In the genomic region with DNA sequence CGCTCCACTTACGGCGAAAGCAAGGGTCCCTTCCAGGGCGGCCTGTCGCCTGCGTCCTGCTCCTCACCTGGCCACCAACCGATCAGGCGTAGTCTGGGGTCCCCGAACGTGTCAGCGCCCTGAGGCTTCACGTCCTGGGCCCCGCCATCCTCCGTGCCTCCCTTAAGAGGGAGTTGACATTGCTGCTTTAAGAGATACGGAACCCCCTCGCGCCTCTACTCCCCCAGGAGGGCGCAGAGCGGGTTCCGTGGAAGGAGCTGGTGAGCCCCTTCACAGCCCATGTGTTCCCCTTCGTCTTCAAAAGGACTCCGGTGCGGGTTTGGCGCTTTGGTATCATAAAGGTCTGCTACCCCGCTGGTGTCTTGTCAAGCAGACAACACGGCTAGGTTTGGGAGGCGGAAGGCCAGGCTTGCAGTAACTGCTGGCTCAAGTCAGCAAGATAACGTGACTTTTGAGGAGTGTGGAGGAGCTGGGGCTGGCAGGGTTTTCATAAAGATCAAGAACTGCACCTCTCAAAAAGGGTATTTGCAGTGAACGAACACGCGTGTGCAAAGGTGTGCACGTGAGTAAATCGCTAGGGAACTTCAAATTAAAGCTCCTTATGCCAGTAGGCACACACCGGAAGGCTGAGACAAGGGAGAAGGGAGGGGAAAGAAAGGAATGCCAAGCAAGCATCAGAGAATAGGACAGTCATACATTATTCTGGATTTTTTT, we compare ENCODE assay signal across 8 mouse cellular contexts. TPM values are rescaled to one million over a fixed set of nuclear protein-coding genes. Genes with fewer than 3 reads are reported as not detected.
DNase-seq lines count a peak whose midpoint lies in the region; ATAC-seq and TF ChIP-seq lines count a peak whose summit lies in the region.

No protein-coding gene starts in this region.

- H3K27me3 ChIP-seq in CH12.LX (replicated peaks) = no peaks in the 10 kb centered on the region
- H3K27me3 ChIP-seq in heart, adult 2 months (ENCODE audit: control insufficient read depth, insufficient read depth, low read length) = no peaks in the 10 kb centered on the region
- no peaks in the 10 kb centered on the region for H3K27me3 ChIP-seq in kidney, postnatal 0 days (ENCODE audit: insufficient read depth, low read length)

- peak overlapping the region; percentile 60 for H3K4me2 ChIP-seq in CH12.LX (ENCODE audit: insufficient read depth, low read depth, poor library complexity, severe bottlenecking)
- H3K4me2 ChIP-seq in kidney, postnatal 0 days (ENCODE audit: low read length) = peak overlapping the region; percentile 97

- no peak for TF ChIP-seq POLR2A in CH12.LX (IDR thresholded peaks at IDR 0.05; ENCODE audit: low read depth, low read length)
- TF ChIP-seq POLR2A in heart, adult 2 months (IDR thresholded peaks at IDR 0.05; ENCODE audit: insufficient read depth, low read depth, low read length) = no peak

- in situ Hi-C loops in CH12.LX (cut with MboI; ENCODE audit: low pct_ligation_motif_present, low pct_unique_long_range_greater_than_20kb, low sequenced_read_pairs) = no loop called here

- DNase-seq in 416B (ENCODE audit: low read depth) (peak; percentile 82), CH12.LX (ENCODE audit: extremely low read depth) (peak; percentile 57)
- peak; percentile 53 to 61 for DNase-seq in cerebellum, postnatal 36 days
- peak; percentile 52 to 65 for DNase-seq in heart, adult 2 months
- DNase-seq in kidney, postnatal 0 days (ENCODE audit: low spot score) = peak; percentile 51
- peak; percentile 29 to 55 for DNase-seq in lung, postnatal 4 days
- DNase-seq in spleen, adult 12 weeks (ENCODE audit: low spot score) = peak; percentile 56
- no peak for DNase-seq in Muller cell, postnatal 12 days (ENCODE audit: inconsistent ontology term)

- intact Hi-C loops in heart, adult 2 months (cut with DNase I) = loop anchor here (5.0 kb wide), 1 partner anchor 60 kb away; no protein-coding TSS in a partner anchor

- H3K9me3 ChIP-seq in CH12.LX (replicated peaks; ENCODE audit: low read length) = no peaks in the 10 kb centered on the region
- H3K9me3 ChIP-seq in kidney, postnatal 0 days (replicated peaks; ENCODE audit: low read length) = no peaks in the 10 kb centered on the region

- 5% methylated on average over 34 of the region's 34 CpGs for WGBS in heart, adult 2 months
- WGBS in kidney, postnatal 0 days = 3% methylated on average over 34 of the region's 34 CpGs

- dilution Hi-C loops in CH12.LX (cut with MboI; ENCODE audit: extremely low pct_ligation_motif_present, extremely low pct_unique_long_range_greater_than_20kb, low sequenced_read_pairs) = no loop called here

- H3K4me3 ChIP-seq in CH12.LX (replicated peaks in 1 of 3; ENCODE audit: low read depth in 2 of 3, low read length in 2 of 3, poor library complexity in 1 of 3) = peak overlapping the region; percentile 59 to 84 (median 76)
- H3K4me3 ChIP-seq in heart, adult 2 months = peak overlapping the region; percentile 50
- peak overlapping the region; percentile 47 for H3K4me3 ChIP-seq in kidney, postnatal 0 days (replicated peaks; ENCODE audit: low read depth, low read length)

- peaks cover 2 to 22% of the 10 kb centered on the region in 2 experiments for H3K4me1 ChIP-seq in CH12.LX (ENCODE audit: control insufficient read depth in 1 of 2, insufficient read depth in 2 of 2)
- peaks cover 3% of the 10 kb centered on the region for H3K4me1 ChIP-seq in heart, adult 2 months (ENCODE audit: control insufficient read depth, insufficient read depth, low read length)
- H3K4me1 ChIP-seq in kidney, postnatal 0 days (replicated peaks; ENCODE audit: insufficient read depth, low read length) = peaks cover 8% of the 10 kb centered on the region; the same call in 1 of the 2 replicates

- peak overlapping the region; percentile 39 for H3K9ac ChIP-seq in CH12.LX (ENCODE audit: insufficient read depth, low read depth)
- peak overlapping the region; percentile 80 for H3K9ac ChIP-seq in heart, adult 2 months (ENCODE audit: low read depth, low read length)
- peak overlapping the region; percentile 58 for H3K9ac ChIP-seq in kidney, postnatal 0 days (ENCODE audit: low read depth, low read length)

- H3K36me3 ChIP-seq in CH12.LX (replicated peaks in 1 of 2; ENCODE audit: control insufficient read depth in 1 of 2, insufficient read depth in 1 of 2, low read length in 1 of 2) = peaks cover 0 to 16% of the 10 kb centered on the region in 2 experiments
- no peaks in the 10 kb centered on the region for H3K36me3 ChIP-seq in heart, adult 2 months (ENCODE audit: control insufficient read depth, insufficient read depth, low read length)
- H3K36me3 ChIP-seq in kidney, postnatal 0 days (ENCODE audit: insufficient read depth, low read length) = no peaks in the 10 kb centered on the region

- TF ChIP-seq RAD21 in CH12.LX (IDR thresholded peaks at IDR 0.05; ENCODE audit: low read depth, low read length) = no peak

- no peak for TF ChIP-seq CTCF in CH12.LX (conservative IDR thresholded peaks at IDR 0.05 in 1 of 2, IDR thresholded peaks at IDR 0.05 in 1 of 2; ENCODE audit: low read depth in 2 of 2, low read length in 2 of 2)
- TF ChIP-seq CTCF in heart, adult 2 months (IDR thresholded peaks at IDR 0.05) = no peak
- no peak for TF ChIP-seq CTCF in kidney, postnatal 0 days (IDR thresholded peaks at IDR 0.05; ENCODE audit: low read depth)

- no peaks in the 10 kb centered on the region for H3K79me2 ChIP-seq in CH12.LX (replicated peaks; ENCODE audit: control insufficient read depth, extremely low read depth, insufficient read depth, poor library complexity, severe bottlenecking)
- H3K79me2 ChIP-seq in heart, adult 2 months (replicated peaks; ENCODE audit: control insufficient read depth, insufficient read depth, low read length) = no peaks in the 10 kb centered on the region

- peak overlapping the region; percentile 66 for H3K27ac ChIP-seq in CH12.LX (ENCODE audit: insufficient read depth, low read depth)
- peak overlapping the region; percentile 8 for H3K27ac ChIP-seq in heart, adult 2 months
- no peak overlapping the region for H3K27ac ChIP-seq in kidney, postnatal 0 days

- no peak for TF ChIP-seq EP300 in CH12.LX (IDR thresholded peaks at IDR 0.05; ENCODE audit: low read length)
- TF ChIP-seq EP300 in heart, adult 2 months (IDR thresholded peaks at IDR 0.05; ENCODE audit: insufficient read depth, low read depth, low read length) = no peak

- peak; percentile 58; the same call in 1 of the 2 replicates for ATAC-seq in kidney, postnatal 0 days (replicated peaks; ENCODE audit: low FRiP score, low read depth)

TF ChIP-seq in CH12.LX, 34 proteins besides CTCF, POLR2A, EP300 and RAD21:
- no peak for TF ChIP-seq TBP (conservative IDR thresholded peaks at IDR 0.05; ENCODE audit: low read depth, low read length)
- TF ChIP-seq MAFK (IDR thresholded peaks at IDR 0.05; ENCODE audit: insufficient replicate concordance, low read length) = no peak
- no peak for TF ChIP-seq IRF4 (IDR thresholded peaks at IDR 0.05; ENCODE audit: low read depth, low read length)
- 0 out of 2 replicates have a peak, but pooled peaks have one; percentile 67 for TF ChIP-seq UBTF (IDR thresholded peaks at IDR 0.05; ENCODE audit: low read depth, low read length)
- no peak for TF ChIP-seq CHD2 (IDR thresholded peaks at IDR 0.05; ENCODE audit: low read length)
- TF ChIP-seq GABPA (IDR thresholded peaks at IDR 0.05; ENCODE audit: insufficient replicate concordance, low read depth, low read length) = no peak
- no peak for TF ChIP-seq HCFC1 (IDR thresholded peaks at IDR 0.05; ENCODE audit: low read depth, low read length)
- TF ChIP-seq MAX (IDR thresholded peaks at IDR 0.05; ENCODE audit: low read length) = 0 out of 2 replicates have a peak, but pooled peaks have one; percentile 10
- no peak for TF ChIP-seq CHD1 (IDR thresholded peaks at IDR 0.05; ENCODE audit: low read depth, low read length)
- TF ChIP-seq NELFE (IDR thresholded peaks at IDR 0.05; ENCODE audit: low read depth, low read length) = no peak
- no peak for TF ChIP-seq ZNF384 (IDR thresholded peaks at IDR 0.05; ENCODE audit: low read depth, low read length)
- no peak for TF ChIP-seq USF1 (IDR thresholded peaks at IDR 0.05; ENCODE audit: low read depth, low read length)
- TF ChIP-seq SIN3A (IDR thresholded peaks at IDR 0.05; ENCODE audit: low read length) = no peak; the same call in 1 of the 2 replicates
- no peak for TF ChIP-seq ZMIZ1 (IDR thresholded peaks at IDR 0.05; ENCODE audit: low read depth, low read length)
- TF ChIP-seq RCOR1 (conservative IDR thresholded peaks at IDR 0.05; ENCODE audit: low read depth, low read length) = no peak
- TF ChIP-seq MEF2A (IDR thresholded peaks at IDR 0.05; ENCODE audit: borderline replicate concordance, low read depth, low read length) = no peak
- no peak for TF ChIP-seq ZKSCAN1 (IDR thresholded peaks at IDR 0.05; ENCODE audit: borderline replicate concordance, low read depth, low read length)
- no peak for TF ChIP-seq NRF1 (IDR thresholded peaks at IDR 0.05; ENCODE audit: low read depth, low read length)
- peak; percentile 53; the same call in 1 of the 2 replicates for TF ChIP-seq MYC (IDR thresholded peaks at IDR 0.05; ENCODE audit: low read depth, low read length)
- TF ChIP-seq JUN (IDR thresholded peaks at IDR 0.05; ENCODE audit: insufficient read depth, low read depth, low read length) = no peak
- TF ChIP-seq BHLHE40 (IDR thresholded peaks at IDR 0.05; ENCODE audit: low read depth, low read length) = peak; percentile 90

RNA-seq across cellular contexts. Expression of gene Slc2a3, which starts 0.5 kb away (rescaled TPM):
- total RNA-seq in CH12.LX (2012; rRNA removed) (27.8 and 38.3 TPM in 2 replicates), CH12.LX (2014; rRNA removed) (29.7 and 32.4 TPM in 2 replicates)
- 23.7 and 28.8 TPM in 2 replicates for polyA plus RNA-seq in CH12.LX (2012; ENCODE audit: insufficient read length, low read depth)
- 1 to 10 TPM; 1.6 to 4.7 TPM for total RNA-seq in heart, adult 2 months (2021)
- polyA plus RNA-seq in heart, adult 2 months (2012; rRNA removed) = 3.0 and 3.3 TPM in 2 replicates
- polyA plus RNA-seq in kidney, postnatal 0 days (2015; fragmentation: Nextera tagmentation; extraction: Ambion mirVana) = 4.1 and 4.4 TPM in 2 replicates

RNA-seq across cellular contexts. Expression of gene Foxj2, which starts 17.8 kb away (rescaled TPM):
- total RNA-seq in CH12.LX (2012; rRNA removed) (2.5 and 2.7 TPM in 2 replicates), CH12.LX (2014; rRNA removed) (1.8 and 1.9 TPM in 2 replicates)
- 4.6 and 5.4 TPM in 2 replicates for polyA plus RNA-seq in CH12.LX (2012; ENCODE audit: insufficient read length, low read depth)
- 10 to 100 TPM; 35.2 to 36.3 TPM for total RNA-seq in heart, adult 2 months (2021)
- 19.8 and 20.7 TPM in 2 replicates for polyA plus RNA-seq in heart, adult 2 months (2012; rRNA removed)
- 5.2 and 5.5 TPM in 2 replicates for polyA plus RNA-seq in kidney, postnatal 0 days (2015; fragmentation: Nextera tagmentation; extraction: Ambion mirVana)

RNA-seq across cellular contexts. Expression of gene C3ar1, which starts 54.0 kb away (rescaled TPM):
- total RNA-seq in CH12.LX (2012; rRNA removed) = 0.89 and 1.1 TPM in 2 replicates
- total RNA-seq in CH12.LX (2014; rRNA removed) = 1.4 and 1.6 TPM in 2 replicates
- 4.7 TPM in 2 replicates for polyA plus RNA-seq in CH12.LX (2012; ENCODE audit: insufficient read length, low read depth)
- 1 to 10 TPM; 1.9 to 2.5 TPM for total RNA-seq in heart, adult 2 months (2021)
- 3.7 and 5.6 TPM in 2 replicates for polyA plus RNA-seq in heart, adult 2 months (2012; rRNA removed)
- 2.1 and 2.3 TPM in 2 replicates for polyA plus RNA-seq in kidney, postnatal 0 days (2015; fragmentation: Nextera tagmentation; extraction: Ambion mirVana)
